In the genomic region with DNA sequence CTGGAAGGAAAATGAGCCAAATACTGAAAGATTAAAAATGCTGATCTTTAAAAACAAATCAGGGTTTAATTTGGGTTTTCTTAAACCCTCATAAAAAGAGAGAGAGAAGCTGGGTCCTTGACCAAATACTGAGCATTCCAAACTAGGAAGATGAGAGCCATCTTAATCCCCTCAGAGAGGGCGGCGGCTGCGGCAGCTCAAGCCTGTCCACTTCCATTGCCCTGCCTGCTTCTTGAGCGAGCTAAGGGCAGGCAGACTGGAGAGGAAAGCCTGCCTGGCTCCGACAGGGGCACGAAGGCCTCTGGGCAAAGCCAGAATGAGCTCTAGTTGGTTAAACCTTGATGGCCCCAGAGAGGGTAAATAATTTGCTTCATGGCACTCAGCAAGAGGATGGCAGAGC, we compare ENCODE assay signal across 18 mouse cellular contexts.
A peak's percentile ranks its signal among the peaks of the same experiment; 100 is the strongest.
DNase-seq lines count a peak whose midpoint lies in the region; ATAC-seq and TF ChIP-seq lines count a peak whose summit lies in the region.
"Had no signal": no experiment of that assay in that cellular context is flagged by ENCODE, and none has a peak within 500 bp of the region (broad histone marks: within the 10 kb centered on the region; RNA-seq: fewer than 3 reads in every experiment).

No protein-coding gene starts in this region.

- no peak for DNase-seq in intestine, embryonic 14.5 days (ENCODE audit: low spot score)
- peak; percentile 32 for DNase-seq in lung, postnatal 0 days (ENCODE audit: low spot score)
- no peak for DNase-seq in lung, postnatal 36 days
- no peak for DNase-seq in left cerebral cortex, adult 9 months (ENCODE audit: low spot score in 2 of 2)
- no peak for DNase-seq in cerebellum, adult 11-12 months
- DNase-seq: adrenal gland, postnatal 14 days; cerebellum, adult 18-20 months; cerebellum, adult 9-11 months; cerebellum, postnatal 36 days; forebrain, postnatal 0 days; gastrocnemius, postnatal 14 days had no signal

- H3K4me2 ChIP-seq in intestine, embryonic 14.5 days (ENCODE audit: low read length), result no peak overlapping the region
- H3K4me2 ChIP-seq in intestine, postnatal 0 days (replicated peaks; ENCODE audit: low read depth), result no peak overlapping the region
- H3K4me2 ChIP-seq in lung, postnatal 0 days (replicated peaks; ENCODE audit: low read depth, low read length), result no peak overlapping the region
- H3K4me2 ChIP-seq in stomach, embryonic 14.5 days (replicated peaks; ENCODE audit: low read depth, low read length), result 0 out of 2 replicates have a peak overlapping the region, but pooled peaks have one; percentile 5
- H3K4me2 ChIP-seq: embryonic facial prominence, embryonic 13.5 days; forebrain, embryonic 12.5 days; heart, embryonic 12.5 days had no signal

- ATAC-seq in intestine, embryonic 14.5 days (replicated peaks; ENCODE audit: low FRiP score, low TSS enrichment, low read depth), result no peak
- no peak for ATAC-seq in intestine, postnatal 0 days
- ATAC-seq in lung, postnatal 0 days, result peak; percentile 50; the same call in 1 of the 2 replicates
- ATAC-seq in stomach, embryonic 14.5 days (ENCODE audit: insufficient number of reproducible peaks, insufficient read depth, low FRiP score, low read depth), result no peak
- ATAC-seq: activated CD4-positive, CD25-positive, alpha-beta regulatory T cell, adult 4 months; forebrain, postnatal 0 days; Patski had no signal

- no peak for TF ChIP-seq CTCF in intestine, postnatal 0 days (IDR thresholded peaks at IDR 0.05; ENCODE audit: low read depth)
- TF ChIP-seq CTCF in lung, postnatal 0 days (IDR thresholded peaks at IDR 0.05), result no peak

- no peak for TF ChIP-seq EP300 in lung, postnatal 0 days (IDR thresholded peaks at IDR 0.05)

- H3K4me1 ChIP-seq in intestine, embryonic 14.5 days (replicated peaks; ENCODE audit: control insufficient read depth, insufficient read depth, low read length), result peaks cover 4% of the 10 kb centered on the region; the same call in 1 of the 2 replicates
- no peaks in the 10 kb centered on the region for H3K4me1 ChIP-seq in intestine, postnatal 0 days (replicated peaks; ENCODE audit: control insufficient read depth, insufficient read depth, low read length)
- no peaks in the 10 kb centered on the region for H3K4me1 ChIP-seq in lung, postnatal 0 days (ENCODE audit: insufficient read depth, low read depth, low read length)
- peaks cover 9% of the 10 kb centered on the region; the same call in 1 of the 2 replicates for H3K4me1 ChIP-seq in stomach, embryonic 14.5 days (ENCODE audit: control insufficient read depth, insufficient read depth, low read length)

- H3K27me3 ChIP-seq in intestine, embryonic 14.5 days (replicated peaks; ENCODE audit: control insufficient read depth, insufficient read depth, low read length), result no peaks in the 10 kb centered on the region
- no peaks in the 10 kb centered on the region for H3K27me3 ChIP-seq in intestine, postnatal 0 days (replicated peaks; ENCODE audit: control insufficient read depth, insufficient read depth, low read length)
- H3K27me3 ChIP-seq in lung, postnatal 0 days (replicated peaks; ENCODE audit: insufficient read depth, low read length), result no peaks in the 10 kb centered on the region
- H3K27me3 ChIP-seq in stomach, embryonic 14.5 days (ENCODE audit: control insufficient read depth, insufficient read depth, low read length), result no peaks in the 10 kb centered on the region
- H3K27me3 ChIP-seq: embryonic facial prominence, embryonic 13.5 days; forebrain, embryonic 12.5 days; Patski had no signal

- peak overlapping the region; percentile 57; the same call in 1 of the 2 replicates for H3K27ac ChIP-seq in intestine, embryonic 14.5 days (ENCODE audit: low read depth)
- no peak overlapping the region for H3K27ac ChIP-seq in intestine, postnatal 0 days (ENCODE audit: low read depth, low read length)
- no peak overlapping the region for H3K27ac ChIP-seq in lung, postnatal 0 days (ENCODE audit: low read length)
- peak overlapping the region; percentile 21; the same call in 1 of the 2 replicates for H3K27ac ChIP-seq in stomach, embryonic 14.5 days (ENCODE audit: low read length)
- H3K27ac ChIP-seq: embryonic facial prominence, embryonic 13.5 days; forebrain, embryonic 12.5 days had no signal

- H3K9me3 ChIP-seq in intestine, embryonic 14.5 days (ENCODE audit: control insufficient read depth, low read length), result no peaks in the 10 kb centered on the region
- no peaks in the 10 kb centered on the region for H3K9me3 ChIP-seq in intestine, postnatal 0 days (ENCODE audit: control insufficient read depth)
- no peaks in the 10 kb centered on the region for H3K9me3 ChIP-seq in lung, postnatal 0 days (ENCODE audit: low read length)
- H3K9me3 ChIP-seq in stomach, embryonic 14.5 days (ENCODE audit: control insufficient read depth, low read depth, low read length), result no peaks in the 10 kb centered on the region
- H3K9me3 ChIP-seq: embryonic facial prominence, embryonic 13.5 days; forebrain, embryonic 12.5 days; heart, embryonic 12.5 days had no signal

- H3K9ac ChIP-seq in intestine, embryonic 14.5 days (ENCODE audit: low read length), result no peak overlapping the region
- no peak overlapping the region for H3K9ac ChIP-seq in intestine, postnatal 0 days (ENCODE audit: low read depth, low read length)
- H3K9ac ChIP-seq in lung, postnatal 0 days (replicated peaks; ENCODE audit: low read depth), result no peak overlapping the region
- H3K9ac ChIP-seq in stomach, embryonic 14.5 days (replicated peaks; ENCODE audit: low read depth, low read length), result no peak overlapping the region
- H3K9ac ChIP-seq: embryonic facial prominence, embryonic 13.5 days; forebrain, embryonic 12.5 days; forebrain, postnatal 0 days; heart, embryonic 12.5 days had no signal

- no peak overlapping the region for H3K4me3 ChIP-seq in intestine, embryonic 14.5 days (ENCODE audit: low read depth, low read length)
- H3K4me3 ChIP-seq in intestine, postnatal 0 days (ENCODE audit: low read depth, low read length), result no peak overlapping the region
- H3K4me3 ChIP-seq in lung, postnatal 0 days (ENCODE audit: low read depth, low read length), result no peak overlapping the region
- no peak overlapping the region for H3K4me3 ChIP-seq in stomach, embryonic 14.5 days (ENCODE audit: low read depth, low read length)
- H3K4me3 ChIP-seq: embryonic facial prominence, embryonic 13.5 days; forebrain, embryonic 12.5 days; heart, embryonic 12.5 days had no signal

- 65% methylated on average over 6 of the region's 6 CpGs for WGBS in intestine, embryonic 14.5 days
- 65% methylated on average over 6 of the region's 6 CpGs for WGBS in intestine, postnatal 0 days
- WGBS in lung, postnatal 0 days, result 60% methylated on average over 6 of the region's 6 CpGs
- 49% methylated on average over 6 of the region's 6 CpGs for WGBS in stomach, embryonic 14.5 days

- no peaks in the 10 kb centered on the region for H3K36me3 ChIP-seq in intestine, embryonic 14.5 days (ENCODE audit: control insufficient read depth, insufficient read depth, low read length)
- H3K36me3 ChIP-seq in intestine, postnatal 0 days (ENCODE audit: control insufficient read depth, insufficient read depth), result no peaks in the 10 kb centered on the region
- H3K36me3 ChIP-seq in lung, postnatal 0 days (ENCODE audit: insufficient read depth, low read length), result no peaks in the 10 kb centered on the region
- no peaks in the 10 kb centered on the region for H3K36me3 ChIP-seq in stomach, embryonic 14.5 days (ENCODE audit: control insufficient read depth, insufficient read depth, low read length)
- H3K36me3 ChIP-seq: embryonic facial prominence, embryonic 13.5 days; forebrain, embryonic 12.5 days; heart, embryonic 12.5 days had no signal

Comparison
In these comparisons a context has a peak if more than half of its experiments do, and no peak if none do; other contexts are left out.
1. H3K27ac ChIP-seq: peak in intestine, embryonic 14.5 days (single experiment) and stomach, embryonic 14.5 days (single experiment); none in intestine, postnatal 0 days (single experiment) and lung, postnatal 0 days (single experiment).